Mouse (Mus musculus) thymus, postnatal 10 days (tissue): ENCODE data around the gene Foxp4.
A peak's percentile ranks its signal among the peaks of the same experiment; 100 is the strongest.

Experiments
- DNase-seq, 2 experiments: peaks; one replicate each; pipeline ENCODE4 v3.0.0; 2021; ENCODE audit warnings: low spot score in 2 of 2

The Foxp4 gene

GRCm38 (mm10) chr17:47897956-47898752 is 26.3 kb downstream of the Foxp4 start:
- no peak for DNase-seq

- no peak for DNase-seq
Measured at GRCm38 (mm10) chr17:47889727-47890126, 34.7 kb downstream of the Foxp4 start.

- DNase-seq: no peak
Measured at GRCm38 (mm10) chr17:47889267-47889666, 35.2 kb downstream of the Foxp4 start.

GRCm38 (mm10) chr17:47888641-47889040 is 35.8 kb downstream of the Foxp4 start:
- DNase-seq: no peak

GRCm38 (mm10) chr17:47888155-47888455 is 36.3 kb downstream of the Foxp4 start:
- DNase-seq: peak; percentile 59 to 65

- DNase-seq: peak; percentile 58 to 66
Measured at GRCm38 (mm10) chr17:47887381-47888154, 36.9 kb downstream of the Foxp4 start.

- DNase-seq: peak in 1 of 2 experiments; percentile 35
Measured at GRCm38 (mm10) chr17:47883099-47883498, 41.3 kb downstream of the Foxp4 start.

GRCm38 (mm10) chr17:47881330-47881729 is 43.1 kb downstream of the Foxp4 start:
- no peak for DNase-seq

- DNase-seq: no peak
Measured at GRCm38 (mm10) chr17:47879207-47879606, 45.2 kb downstream of the Foxp4 start.

- DNase-seq: no peak
Measured at GRCm38 (mm10) chr17:47878378-47879089, 45.9 kb downstream of the Foxp4 start.

GRCm38 (mm10) chr17:47877715-47878377 is 46.6 kb downstream of the Foxp4 start:
- no peak for DNase-seq

GRCm38 (mm10) chr17:47876776-47877714 is 47.4 kb downstream of the Foxp4 start:
- DNase-seq: no peak

GRCm38 (mm10) chr17:47873341-47873791 is 51.1 kb downstream of the Foxp4 start:
- peak; percentile 87 to 88 for DNase-seq

GRCm38 (mm10) chr17:47872311-47873011 is 52.0 kb downstream of the Foxp4 start:
- no peak for DNase-seq

GRCm38 (mm10) chr17:47869874-47870273 is 54.6 kb downstream of the Foxp4 start:
- DNase-seq: no peak

- no peak for DNase-seq
Measured at GRCm38 (mm10) chr17:47866037-47866436, 58.4 kb downstream of the Foxp4 start.

GRCm38 (mm10) chr17:47864496-47864895 is 59.9 kb downstream of the Foxp4 start:
- DNase-seq: peak; percentile 74 to 92

- no peak for DNase-seq
Measured at GRCm38 (mm10) chr17:47863437-47863836, 61.0 kb downstream of the Foxp4 start.

- DNase-seq: no peak
Measured at GRCm38 (mm10) chr17:47863023-47863422, 61.4 kb downstream of the Foxp4 start.

- DNase-seq: no peak
Measured at GRCm38 (mm10) chr17:47855544-47855943, 68.9 kb downstream of the Foxp4 start.
